ENCODE assay signal across 23 mouse cellular contexts in the genomic region with DNA sequence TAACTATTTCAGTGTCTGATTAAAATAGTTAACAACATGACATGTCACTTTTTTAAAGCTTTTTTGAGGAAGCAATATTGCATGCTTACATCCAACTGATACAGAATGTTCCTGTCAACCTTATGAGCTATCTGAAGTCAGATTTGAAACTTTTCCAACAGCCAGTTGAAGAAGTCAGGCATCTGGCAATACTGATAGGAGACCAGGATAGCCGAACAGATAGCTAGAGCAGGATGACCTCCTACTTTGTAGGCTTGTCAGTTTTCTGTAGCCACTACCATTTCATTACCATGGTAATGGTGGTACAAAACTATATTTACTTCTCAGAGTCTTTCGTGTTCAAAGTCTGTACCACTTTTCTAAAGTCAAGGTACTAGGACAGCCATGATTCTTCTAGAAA. TPM values are rescaled to one million over a fixed set of nuclear protein-coding genes. Genes with fewer than 3 reads are reported as not detected.
"Had no signal": no experiment of that assay in that cellular context is flagged by ENCODE, and none has a peak within 500 bp of the region (broad histone marks: within the 10 kb centered on the region; RNA-seq: fewer than 3 reads in every experiment).

No protein-coding gene starts in this region.

- H3K9ac ChIP-seq: midbrain, embryonic 13.5 days had no signal

- ATAC-seq: inflammation-experienced regulatory T-cells, adult 6 months; intestine, postnatal 0 days; lung, postnatal 0 days; midbrain, embryonic 13.5 days had no signal

- H3K4me3 ChIP-seq: limb, embryonic 10.5 days; midbrain, embryonic 13.5 days had no signal

- H3K4me1 ChIP-seq: limb, embryonic 10.5 days; midbrain, embryonic 13.5 days had no signal

- H3K27ac ChIP-seq: limb, embryonic 10.5 days; macrophage; midbrain, embryonic 13.5 days had no signal

- H3K36me3 ChIP-seq: limb, embryonic 10.5 days; midbrain, embryonic 13.5 days had no signal

- H3K27me3 ChIP-seq: midbrain, embryonic 13.5 days had no signal

- DNase-seq: kidney, adult 8-10 months; kidney, postnatal 25 days; lung, adult 2 months; right cerebral cortex, adult 18-20 months; right cerebral cortex, postnatal 25 days; thymus, adult 18-20 months; thymus, postnatal 14 days had no signal

- H3K4me2 ChIP-seq: midbrain, embryonic 13.5 days had no signal

- H3K9me3 ChIP-seq: limb, embryonic 10.5 days; midbrain, embryonic 13.5 days had no signal

RNA-seq across cellular contexts. Expression of a gene that starts 4.5 kb away (rescaled TPM):
- total RNA-seq: layer of hippocampus, adult 18-20 months; layer of hippocampus, postnatal 10 days; left cerebral cortex, adult 18-20 months; left cerebral cortex, postnatal 10 days; midbrain, postnatal 0 days had no signal
- polyA plus RNA-seq: inflammation-experienced regulatory T-cells, adult 6 months; intestine, postnatal 0 days; kidney, embryonic 16.5 days; limb, embryonic 10.5 days; limb, embryonic 14.5 days; lung, adult 2 months; lung, postnatal 0 days; macrophage; midbrain, embryonic 13.5 days; midbrain, postnatal 0 days; neural tube, embryonic 14.5 days; small intestine, adult 2 months; stomach, embryonic 14.5 days had no signal

RNA-seq across cellular contexts. Expression of a gene that starts 13.5 kb away (rescaled TPM):
- total RNA-seq: layer of hippocampus, adult 18-20 months; layer of hippocampus, postnatal 10 days; left cerebral cortex, adult 18-20 months; left cerebral cortex, postnatal 10 days; midbrain, postnatal 0 days had no signal
- polyA plus RNA-seq: inflammation-experienced regulatory T-cells, adult 6 months; intestine, postnatal 0 days; kidney, embryonic 16.5 days; limb, embryonic 10.5 days; limb, embryonic 14.5 days; lung, adult 2 months; lung, postnatal 0 days; macrophage; midbrain, embryonic 13.5 days; midbrain, postnatal 0 days; neural tube, embryonic 14.5 days; small intestine, adult 2 months; stomach, embryonic 14.5 days had no signal

RNA-seq across cellular contexts. Expression of a gene that starts 37.6 kb away (rescaled TPM):
- total RNA-seq: layer of hippocampus, adult 18-20 months; layer of hippocampus, postnatal 10 days; left cerebral cortex, adult 18-20 months; left cerebral cortex, postnatal 10 days; midbrain, postnatal 0 days had no signal
- polyA plus RNA-seq: inflammation-experienced regulatory T-cells, adult 6 months; intestine, postnatal 0 days; kidney, embryonic 16.5 days; limb, embryonic 10.5 days; limb, embryonic 14.5 days; lung, adult 2 months; lung, postnatal 0 days; macrophage; midbrain, embryonic 13.5 days; midbrain, postnatal 0 days; neural tube, embryonic 14.5 days; small intestine, adult 2 months; stomach, embryonic 14.5 days had no signal
